Mouse (Mus musculus) right cerebral cortex, postnatal 4 days (tissue): ENCODE results near the gene Olfr272.

ENCODE experiments used
- DNase-seq: peaks from one replicate; pipeline ENCODE4 v3.0.0-alpha.2; 2022

The Olfr272 gene

GRCm38 (mm10) chr4:52919078-52919477 lies at the start of gene Olfr272:
Gene Olfr272, minus strand, starts transcription at chr4:52919178.
- DNase-seq: no peak

GRCm38 (mm10) chr4:52964247-52964646 lies 45.3 kb upstream of the Olfr272 start, which contains the start of gene Olfr270:
Gene Olfr270, plus strand, starts transcription at chr4:52964547.
- no peak for DNase-seq

- DNase-seq: peak; percentile 24
These were observed 39.7 kb upstream of the Olfr272 start for GRCm38 (mm10) chr4:52958693-52959092.

DNA sequence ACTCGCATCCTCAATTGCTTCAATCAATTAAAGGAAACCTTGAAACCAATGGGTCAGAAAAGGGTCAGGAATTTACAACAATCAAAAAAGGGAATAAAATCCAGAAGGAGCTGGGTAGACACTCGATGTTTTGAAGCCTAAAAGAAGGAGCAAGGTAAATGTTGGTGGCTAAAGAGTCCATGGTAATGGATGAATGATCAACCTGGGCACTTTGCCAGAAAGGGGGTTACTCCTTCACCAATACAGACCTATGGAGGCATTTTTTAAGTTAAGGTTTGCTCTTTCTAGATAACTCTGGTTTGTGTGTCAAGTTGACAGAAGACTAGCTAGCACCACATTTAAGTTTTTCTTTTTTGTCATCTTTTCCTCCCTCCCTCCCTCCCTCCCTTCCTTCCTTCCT lies 30.0 kb upstream of the Olfr272 start:
- DNase-seq: no peak

GRCm38 (mm10) chr4:52946665-52947064 lies 27.7 kb upstream of the Olfr272 start:
- DNase-seq: no peak

DNA sequence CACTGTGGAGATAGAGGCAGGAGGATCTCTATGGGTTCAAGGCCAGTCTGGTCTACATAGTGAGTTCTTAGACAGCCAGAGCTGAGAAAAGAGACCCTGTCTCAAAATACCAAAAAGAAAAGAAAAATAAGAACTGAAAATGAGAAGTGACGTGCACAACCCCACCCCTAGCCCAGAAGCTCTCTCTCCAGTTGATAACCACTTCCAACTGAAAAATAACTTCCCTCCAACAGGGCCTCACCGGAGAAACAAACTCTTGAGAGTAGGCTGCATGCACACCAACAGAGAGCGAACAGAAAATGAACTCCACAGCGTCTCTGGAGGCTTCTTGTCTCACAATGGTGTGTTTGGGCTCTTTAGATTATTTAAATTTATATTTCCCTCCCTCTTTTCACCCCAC lies 11.5 kb upstream of the Olfr272 start:
- DNase-seq: no peak

- no peak for DNase-seq
These were observed 1.7 kb downstream of the Olfr272 start for GRCm38 (mm10) chr4:52917311-52917688.

DNA sequence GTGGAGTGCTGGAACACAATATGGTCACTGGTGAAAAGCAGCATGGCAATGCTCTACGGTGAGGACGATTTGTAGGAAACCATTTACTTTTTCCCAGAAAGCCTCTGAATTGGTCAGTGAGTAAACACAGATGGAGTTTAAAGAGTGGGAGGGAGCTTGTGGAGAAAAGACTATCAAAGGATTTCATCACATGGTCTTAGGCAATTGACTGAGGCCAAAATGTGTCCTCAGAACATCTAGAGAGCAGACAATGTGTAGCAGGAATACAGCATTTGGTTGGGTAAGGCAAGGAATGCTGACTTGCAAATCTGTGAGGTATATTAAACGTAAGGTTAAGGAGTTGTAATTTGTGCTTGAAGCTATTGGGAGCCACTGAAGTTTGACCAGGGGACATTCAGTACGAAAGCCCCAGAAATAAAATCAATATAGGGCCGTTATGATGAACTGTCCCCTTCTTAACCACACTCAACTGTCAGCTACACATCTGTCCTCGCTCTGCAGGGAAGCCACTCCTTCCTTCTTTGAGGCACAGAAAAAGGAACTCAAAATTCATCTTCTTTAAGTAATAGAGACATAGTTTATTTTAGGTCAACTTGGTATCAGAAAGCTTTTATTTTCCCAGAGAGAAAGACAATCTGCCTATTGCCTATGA lies 2.2 kb downstream of the Olfr272 start:
- no peak for DNase-seq

GRCm38 (mm10) chr4:52912409-52912808 lies 6.6 kb downstream of the Olfr272 start:
- DNase-seq: no peak

- DNase-seq: no peak
These were observed 9.4 kb downstream of the Olfr272 start for GRCm38 (mm10) chr4:52909542-52909941.

DNA sequence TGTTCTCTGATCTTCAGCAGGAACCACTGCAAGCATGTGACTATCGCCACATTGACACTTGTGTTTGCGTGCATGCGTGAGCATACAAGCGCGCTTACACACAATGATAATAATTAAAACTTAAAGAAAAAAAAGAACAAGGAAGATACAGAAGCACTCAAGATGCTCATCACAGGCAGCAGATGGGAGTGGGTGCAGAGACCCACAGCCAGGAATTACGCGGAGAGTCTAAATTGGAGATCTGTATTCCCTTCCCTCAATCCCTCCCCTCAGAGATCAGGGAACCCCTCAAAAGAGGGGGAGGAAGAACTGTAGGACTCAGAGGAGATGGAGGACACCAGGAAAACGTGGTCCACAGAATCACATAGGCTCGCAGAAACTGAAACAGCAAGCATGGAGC lies 54.8 kb downstream of the Olfr272 start:
- DNase-seq: no peak
